Mouse (Mus musculus) heart, postnatal 0 days (tissue): ENCODE data around the gene Prm1.

Experiments
- CTCF ChIP-seq: IDR thresholded peaks from 2 replicates; pipeline ENCODE4 v1.5.1; 2016; ENCODE audit warnings: antibody characterized with exemption, control low read depth, low read depth
- EP300 ChIP-seq: IDR thresholded peaks from 2 replicates; pipeline ENCODE4 v1.6.1; 2016; ENCODE audit warnings: antibody characterized with exemption, low read depth

GRCm38 (mm10) chr16:10834911-10835587 lies 29.4 kb upstream of the Prm1 start, which contains the start of gene Rmi2:
- TF ChIP-seq CTCF (no peak), EP300 (no peak)
